Mouse (Mus musculus) intestine, embryonic 16.5 days (tissue): ENCODE data around the gene Dab2. TPM values are rescaled to one million over a fixed set of nuclear protein-coding genes. Genes with fewer than 3 reads are reported as not detected.
A peak's percentile ranks its signal among the peaks of the same experiment; 100 is the strongest.

Experiments used
- ATAC-seq: fragments of 200-750 bp; cut with Nextera tagmentation; 2 replicates; pipeline ENCODE4 v1.8.0; 2017; ENCODE audit warnings: moderate TSS enrichment, moderate library complexity
- H3K27ac ChIP-seq: fragments of 300-500 bp; sonication (generic); 2 replicates; pipeline ENCODE4 v1.5.1; 2014; ENCODE audit warnings: mild to moderate bottlenecking, low read length
- H3K27me3 ChIP-seq: fragments of 300-500 bp; sonication (generic); replicated peaks from 2 replicates; pipeline ENCODE4 v1.6.1; 2014; ENCODE audit warnings: low read length, control low read depth, mixed read lengths; ENCODE audit not compliant: control insufficient read depth, insufficient read depth
- H3K36me3 ChIP-seq: fragments of 300-500 bp; sonication (generic); 2 replicates; pipeline ENCODE4 v1.6.1; 2014; ENCODE audit warnings: low read length, control low read depth; ENCODE audit not compliant: control insufficient read depth, insufficient read depth
- H3K4me1 ChIP-seq: fragments of 300-500 bp; sonication (generic); 2 replicates; pipeline ENCODE4 v1.6.1; 2014; ENCODE audit warnings: low read length, control low read depth, mixed read lengths; ENCODE audit not compliant: control insufficient read depth, insufficient read depth
- H3K4me2 ChIP-seq: fragments of 300-500 bp; sonication (generic); 2 replicates; pipeline ENCODE4 v1.6.1; 2014; ENCODE audit warnings: low read depth, low read length, control low read depth
- H3K4me3 ChIP-seq: fragments of 300-500 bp; sonication (generic); 2 replicates; pipeline ENCODE4 v1.5.1; 2014; ENCODE audit warnings: mild to moderate bottlenecking, low read length
- H3K9ac ChIP-seq: fragments of 300-500 bp; sonication (generic); 2 replicates; pipeline ENCODE4 v1.6.1; 2014; ENCODE audit warnings: low read depth, low read length
- H3K9me3 ChIP-seq: fragments of 300-500 bp; sonication (generic); 2 replicates; pipeline ENCODE4 v1.6.1; 2016; ENCODE audit warnings: low read length, control low read depth; ENCODE audit not compliant: control insufficient read depth
- WGBS: fragments of 180-500 bp; shearing (Covaris S2); extraction: QIAGEN DNeasy Blood & Tissue Kit; methylation state at CpG from one replicate; pipeline ENCODE4 v1.1.7; 2014; 5-methylcytosine and 5-hydroxymethylcytosine counted together
- polyA plus RNA-seq: library from polyadenylated mRNA; unstranded; fragments of >200 nt; fragmentation: Nextera tagmentation; extraction: Ambion mirVana; gene quantifications from 2 replicates; pipeline ENCODE4 v1.2.1, GENCODE M21; 2015

The Dab2 gene
- polyA plus RNA-seq, 1 experiment from 2014 or later: 55.5 TPM

GRCm38 (mm10) chr15:6398211-6398610 lies 98.6 kb downstream of the Dab2 start:
- 90% methylated on average over 4 of the region's 4 CpGs for WGBS
- H3K4me3 ChIP-seq: no peak overlapping the region
- no peak overlapping the region for H3K27ac ChIP-seq
- no peak for ATAC-seq
- H3K4me1 ChIP-seq: no peaks in the 10 kb centered on the region
- no peaks in the 10 kb centered on the region for H3K36me3 ChIP-seq
- H3K4me2 ChIP-seq: no peak overlapping the region
- H3K9me3 ChIP-seq: no peaks in the 10 kb centered on the region
- H3K27me3 ChIP-seq: no peaks in the 10 kb centered on the region
- no peak overlapping the region for H3K9ac ChIP-seq

GRCm38 (mm10) chr15:6398881-6399280 lies 99.3 kb downstream of the Dab2 start:
- H3K36me3 ChIP-seq: no peaks in the 10 kb centered on the region

GRCm38 (mm10) chr15:6400115-6400514 lies 100.5 kb downstream of the Dab2 start:
- no peaks in the 10 kb centered on the region for H3K27me3 ChIP-seq
- no peak overlapping the region for H3K4me3 ChIP-seq
- H3K9ac ChIP-seq: no peak overlapping the region
- no peak overlapping the region for H3K27ac ChIP-seq
- ATAC-seq: no peak
- no peaks in the 10 kb centered on the region for H3K36me3 ChIP-seq
- H3K9me3 ChIP-seq: no peaks in the 10 kb centered on the region
- 68% methylated on average over 8 of the region's 8 CpGs for WGBS
- H3K4me2 ChIP-seq: no peak overlapping the region
- H3K4me1 ChIP-seq: no peaks in the 10 kb centered on the region

More at GRCm38 (mm10) chr15:6398881-6399280, 99.3 kb downstream of the Dab2 start:
- 86% methylated on average over 6 of the region's 6 CpGs for WGBS
- no peak overlapping the region for H3K9ac ChIP-seq
- H3K4me1 ChIP-seq: no peaks in the 10 kb centered on the region
- H3K9me3 ChIP-seq: no peaks in the 10 kb centered on the region
- no peak overlapping the region for H3K4me3 ChIP-seq
- H3K27ac ChIP-seq: no peak overlapping the region
- no peak for ATAC-seq
- H3K4me2 ChIP-seq: no peak overlapping the region
- H3K27me3 ChIP-seq: no peaks in the 10 kb centered on the region

GRCm38 (mm10) chr15:6402433-6402832 lies 102.8 kb downstream of the Dab2 start:
- H3K4me1 ChIP-seq: peaks cover 3% of the 10 kb centered on the region
- no peaks in the 10 kb centered on the region for H3K9me3 ChIP-seq
- H3K27me3 ChIP-seq: no peaks in the 10 kb centered on the region
- H3K4me2 ChIP-seq: no peak overlapping the region
- H3K27ac ChIP-seq: no peak overlapping the region
- 47% methylated on average over 2 of the region's 2 CpGs for WGBS
- no peak for ATAC-seq
- H3K4me3 ChIP-seq: no peak overlapping the region
- H3K36me3 ChIP-seq: no peaks in the 10 kb centered on the region
- H3K9ac ChIP-seq: no peak overlapping the region

GRCm38 (mm10) chr15:6404172-6404571 lies 104.6 kb downstream of the Dab2 start:
- no peak overlapping the region for H3K9ac ChIP-seq
- H3K4me1 ChIP-seq: peaks cover 3% of the 10 kb centered on the region
- no peaks in the 10 kb centered on the region for H3K9me3 ChIP-seq
- H3K27ac ChIP-seq: no peak overlapping the region
- ATAC-seq: no peak
- no peaks in the 10 kb centered on the region for H3K27me3 ChIP-seq
- H3K36me3 ChIP-seq: no peaks in the 10 kb centered on the region
- H3K4me3 ChIP-seq: no peak overlapping the region
- H3K4me2 ChIP-seq: no peak overlapping the region
- 76% methylated on average over 5 of the region's 5 CpGs for WGBS

- Histone ChIP-seq H3K27me3 (no peaks in the 10 kb centered on the region), H3K27ac (no peak overlapping the region), H3K36me3 (no peaks in the 10 kb centered on the region), H3K4me2 (no peak overlapping the region), H3K4me1 (peaks cover 3% of the 10 kb centered on the region), H3K9me3 (no peaks in the 10 kb centered on the region), H3K4me3 (no peak overlapping the region), H3K9ac (no peak overlapping the region)
- 89% methylated on average over 6 of the region's 6 CpGs for WGBS
- 0 out of 2 replicates have a peak, but pooled peaks have one; percentile 60 for ATAC-seq
These were observed 107.2 kb downstream of the Dab2 start for GRCm38 (mm10) chr15:6406771-6407170.

- no peaks in the 10 kb centered on the region for H3K27me3 ChIP-seq
- 86% methylated on average over 8 of the region's 8 CpGs for WGBS
These were observed 109.4 kb downstream of the Dab2 start for GRCm38 (mm10) chr15:6409031-6409430.

GRCm38 (mm10) chr15:6410161-6410560 lies 110.6 kb downstream of the Dab2 start:
- no peaks in the 10 kb centered on the region for H3K9me3 ChIP-seq
- no peak overlapping the region for H3K4me2 ChIP-seq
- ATAC-seq: no peak
- H3K27ac ChIP-seq: no peak overlapping the region
- H3K27me3 ChIP-seq: no peaks in the 10 kb centered on the region
- H3K9ac ChIP-seq: no peak overlapping the region
- H3K4me3 ChIP-seq: no peak overlapping the region
- WGBS: 70% methylated on average over 3 of the region's 3 CpGs
- H3K4me1 ChIP-seq: peaks cover 3% of the 10 kb centered on the region
- no peaks in the 10 kb centered on the region for H3K36me3 ChIP-seq

More at GRCm38 (mm10) chr15:6409031-6409430, 109.4 kb downstream of the Dab2 start:
- no peaks in the 10 kb centered on the region for H3K9me3 ChIP-seq
- H3K9ac ChIP-seq: no peak overlapping the region
- H3K4me1 ChIP-seq: peaks cover 3% of the 10 kb centered on the region
- H3K4me2 ChIP-seq: no peak overlapping the region
- no peak for ATAC-seq
- no peak overlapping the region for H3K27ac ChIP-seq
- no peak overlapping the region for H3K4me3 ChIP-seq
- H3K36me3 ChIP-seq: no peaks in the 10 kb centered on the region

GRCm38 (mm10) chr15:6411334-6411733 lies 111.7 kb downstream of the Dab2 start:
- no peak overlapping the region for H3K9ac ChIP-seq
- no peak for ATAC-seq
- H3K4me2 ChIP-seq: no peak overlapping the region
- WGBS: 86% methylated on average over 6 of the region's 6 CpGs
- H3K27ac ChIP-seq: no peak overlapping the region
- H3K4me3 ChIP-seq: no peak overlapping the region
- H3K9me3 ChIP-seq: no peaks in the 10 kb centered on the region
- H3K36me3 ChIP-seq: no peaks in the 10 kb centered on the region
- peaks cover 3% of the 10 kb centered on the region for H3K4me1 ChIP-seq
- no peaks in the 10 kb centered on the region for H3K27me3 ChIP-seq

GRCm38 (mm10) chr15:6415317-6415716 lies 115.7 kb downstream of the Dab2 start:
- Histone ChIP-seq H3K36me3 (0 out of 2 replicates have a peak, but pooled peaks cover 2% of the 10 kb centered on the region), H3K9ac (no peak overlapping the region), H3K4me2 (no peak overlapping the region), H3K27me3 (no peaks in the 10 kb centered on the region), H3K9me3 (no peaks in the 10 kb centered on the region), H3K27ac (no peak overlapping the region), H3K4me1 (no peaks in the 10 kb centered on the region), H3K4me3 (no peak overlapping the region)
- WGBS: 83% methylated on average over 5 of the region's 5 CpGs
- ATAC-seq: no peak
